Mouse (Mus musculus) layer of hippocampus, postnatal 25 days (tissue): Measurements from ENCODE around the gene Slc11a2. TPM values are rescaled to one million over a fixed set of nuclear protein-coding genes. Genes with fewer than 3 reads are reported as not detected.

Experiments used
- DNase-seq, 2 experiments: peaks; one replicate each; pipeline ENCODE4 v3.0.0; 2022; ENCODE audit warnings: mixed read lengths in 2 of 2, low spot score in 1 of 2; ENCODE audit errors: extremely low spot score in 1 of 2
- total RNA-seq, 2 experiments: library from RNA; stranded (reverse); gene quantifications; 2 replicates each; pipeline ENCODE4 v1.2.3; 2021

Gene Slc11a2
- 10 to 100 TPM; 49.3 to 66.3 TPM for total RNA-seq

- no peak for DNase-seq
These were observed at the start of gene Slc11a2 for GRCm38 (mm10) chr15:100424396-100425122. Gene Slc11a2, minus strand, starts transcription at chr15:100425072.

DNA sequence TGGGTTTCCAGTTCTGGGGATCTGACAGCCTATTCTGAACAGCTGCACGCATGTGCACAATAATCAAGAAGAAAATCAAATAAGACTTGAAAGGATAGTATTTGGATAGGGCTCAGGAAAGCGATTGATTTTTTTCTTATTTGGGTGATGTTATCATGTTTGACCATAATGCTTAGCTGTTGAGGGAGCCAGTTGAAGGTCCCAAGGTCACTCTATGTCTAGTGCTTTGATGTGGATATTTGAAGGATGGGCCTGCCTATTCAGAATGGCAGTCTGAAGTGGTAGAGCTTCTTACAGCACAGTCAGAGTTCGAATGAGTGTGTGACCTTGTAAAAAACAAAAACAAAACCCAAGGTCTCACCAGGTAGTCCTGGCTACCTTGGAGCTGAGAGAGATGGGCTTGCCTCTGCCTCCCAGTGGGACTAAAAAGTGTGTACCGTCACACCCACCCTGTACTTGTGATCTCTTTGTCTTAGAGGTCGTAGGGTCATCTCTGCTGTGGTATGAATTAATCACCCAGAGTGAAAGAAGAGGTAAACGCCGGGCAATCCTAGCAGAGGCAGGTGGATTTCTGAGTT, 49.1 kb upstream of the Slc11a2 start:
- DNase-seq: no peak

- DNase-seq: no peak
These were observed 45.2 kb upstream of the Slc11a2 start for GRCm38 (mm10) chr15:100470037-100470436.

DNA sequence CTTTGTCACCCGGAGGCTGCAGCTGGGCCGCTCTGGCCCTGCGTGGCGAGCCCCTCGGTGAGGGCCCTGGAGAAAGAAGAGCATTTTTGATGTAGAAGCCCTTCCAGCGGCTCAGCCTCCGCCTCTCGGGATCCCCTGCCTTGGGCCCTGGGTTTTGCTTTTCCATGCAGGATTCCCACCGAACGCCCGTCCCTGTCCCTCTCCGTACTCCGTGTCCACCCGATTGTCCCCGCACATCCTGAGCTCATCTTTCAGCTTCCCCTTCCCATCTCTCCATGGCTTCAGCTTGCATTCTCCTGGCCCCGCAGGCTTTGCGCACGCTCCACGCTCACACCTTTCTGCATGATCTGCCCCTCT, 44.3 kb upstream of the Slc11a2 start:
- DNase-seq: no peak

DNA sequence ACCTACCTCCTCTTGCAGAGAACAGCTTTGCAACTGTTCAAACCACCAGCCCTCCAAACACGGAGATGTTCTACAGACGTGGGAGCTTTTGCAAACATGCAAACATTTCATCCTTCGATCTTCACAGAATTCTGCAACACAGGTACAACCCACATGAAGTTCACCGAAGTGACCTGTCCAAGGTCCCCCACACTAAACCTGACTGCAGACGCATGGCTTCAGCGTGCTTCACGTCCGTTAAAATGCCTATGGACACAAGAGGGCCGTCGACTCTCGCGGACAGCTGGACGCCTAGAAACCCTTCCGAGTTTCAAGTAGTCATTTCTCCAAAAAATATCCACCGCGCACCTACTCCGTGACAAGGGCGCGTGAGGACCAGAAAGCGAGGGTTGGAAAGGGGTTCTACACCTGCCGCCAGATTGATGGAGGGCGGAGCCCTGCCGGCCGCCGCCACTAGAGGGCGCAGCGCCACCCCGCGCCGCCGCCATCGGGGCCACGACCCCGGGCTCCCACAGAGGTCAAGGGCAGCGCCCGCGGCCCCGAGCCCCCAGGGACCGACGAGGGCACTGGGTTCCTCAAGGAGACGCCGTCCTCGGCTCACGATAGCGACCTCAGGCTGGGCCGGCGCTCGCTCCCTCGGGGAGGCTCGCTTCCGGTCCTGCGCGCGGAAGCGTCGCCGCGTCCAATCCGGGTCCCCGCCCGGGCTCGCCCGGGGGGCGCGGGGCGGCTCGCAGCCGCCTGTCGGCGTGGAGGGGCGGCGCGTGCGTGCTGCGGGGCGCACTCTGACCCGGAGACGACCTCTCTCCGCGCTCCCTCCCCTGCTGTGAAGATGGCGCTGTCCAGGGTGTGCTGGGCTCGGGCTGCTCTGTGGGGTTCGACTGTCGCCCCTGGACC, 43.7 kb upstream of the Slc11a2 start, which contains the start of gene Letmd1:
TSS of gene Letmd1 (plus strand) at position 729 of the 894 bp plus-strand sequence.
- DNase-seq: peak; percentile 79 to 90

DNA sequence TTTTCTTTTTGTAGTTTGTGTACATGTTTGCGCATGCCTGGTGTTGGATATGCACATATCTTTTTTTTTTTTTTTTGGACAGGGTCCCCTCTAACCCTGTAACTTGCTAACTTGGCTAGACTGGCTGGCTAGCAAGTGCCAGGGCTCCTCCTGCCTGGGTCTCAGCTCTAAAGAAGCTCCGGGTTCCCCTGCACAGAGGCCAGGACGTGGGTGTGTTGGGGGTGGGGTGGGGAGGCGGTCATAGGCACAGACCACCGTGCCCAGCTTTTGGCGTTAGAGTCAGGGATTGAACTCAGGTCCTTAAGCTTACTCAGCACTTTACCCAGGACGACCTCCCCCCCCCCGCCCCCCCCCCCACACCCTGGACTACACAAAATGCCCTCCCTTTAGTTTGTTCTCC, 42.9 kb upstream of the Slc11a2 start:
- no peak for DNase-seq

DNA sequence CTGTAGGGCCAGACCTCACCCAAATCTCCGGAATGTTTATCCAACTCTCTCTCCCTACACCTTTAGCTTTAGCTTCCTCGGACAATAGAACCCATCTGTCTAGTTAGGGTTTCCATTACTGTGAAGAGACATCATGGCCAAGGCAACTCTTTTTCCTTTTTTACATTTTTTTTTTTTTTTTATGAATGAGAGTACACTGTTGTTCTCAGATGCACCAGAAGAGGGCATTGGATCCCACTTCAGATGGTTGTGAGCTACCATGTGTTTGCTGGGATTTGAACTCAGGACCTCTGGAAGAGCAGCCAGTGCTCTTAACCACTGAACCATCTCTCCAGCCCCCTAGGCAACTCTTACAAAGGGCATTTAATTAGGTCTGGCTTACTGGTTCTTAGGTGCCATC, 40.6 kb upstream of the Slc11a2 start:
- DNase-seq: no peak

- DNase-seq: peak in 1 of 2 experiments; percentile 84
These were observed 38.8 kb upstream of the Slc11a2 start for GRCm38 (mm10) chr15:100463712-100464111.

DNA sequence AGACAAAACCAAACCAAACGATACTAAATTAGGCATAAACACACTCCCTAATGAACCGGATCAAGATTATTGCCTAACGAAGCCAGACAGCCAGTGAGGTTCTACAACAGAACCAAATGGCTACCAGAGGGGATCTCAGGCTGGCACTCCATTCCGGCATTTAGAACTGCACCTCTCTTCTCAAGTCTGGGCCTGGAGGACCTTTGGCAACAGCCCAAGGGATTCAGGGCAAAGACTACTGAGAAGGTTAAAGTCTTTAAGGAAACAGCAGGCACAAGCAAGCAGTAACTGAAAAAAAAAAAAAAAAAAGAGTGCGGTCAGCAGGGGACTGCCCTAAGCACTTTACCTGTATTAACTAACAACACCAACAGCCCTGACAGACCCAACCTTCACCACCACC, 37.2 kb upstream of the Slc11a2 start:
- DNase-seq: no peak

- DNase-seq: no peak
These were observed 36.8 kb upstream of the Slc11a2 start for GRCm38 (mm10) chr15:100461646-100462045.

DNA sequence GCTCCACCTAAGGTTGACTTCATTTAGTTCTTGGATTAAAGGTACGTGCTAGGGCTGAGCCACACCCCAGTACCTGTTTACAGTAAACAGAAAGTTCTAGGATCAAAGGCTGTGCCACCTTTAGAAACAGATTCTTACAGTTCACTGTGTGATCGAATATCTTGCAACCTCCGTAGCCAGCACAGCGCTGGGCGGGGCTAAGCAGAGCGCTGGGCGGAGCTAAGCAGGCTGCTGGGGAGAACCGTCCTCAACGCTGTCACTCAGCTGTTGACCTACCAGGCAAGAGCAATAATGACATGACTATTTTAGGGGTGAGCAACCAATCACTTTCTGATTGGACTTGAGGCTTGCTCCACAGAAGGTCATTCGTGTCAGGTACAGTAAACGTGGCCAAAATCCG, 36.1 kb upstream of the Slc11a2 start:
- DNase-seq: no peak

GRCm38 (mm10) chr15:100458055-100458454, 33.2 kb upstream of the Slc11a2 start:
- peak in 1 of 2 experiments; percentile 73 for DNase-seq

- DNase-seq: peak in 1 of 2 experiments; percentile 86
These were observed 32.5 kb upstream of the Slc11a2 start for GRCm38 (mm10) chr15:100457340-100457739.

DNA sequence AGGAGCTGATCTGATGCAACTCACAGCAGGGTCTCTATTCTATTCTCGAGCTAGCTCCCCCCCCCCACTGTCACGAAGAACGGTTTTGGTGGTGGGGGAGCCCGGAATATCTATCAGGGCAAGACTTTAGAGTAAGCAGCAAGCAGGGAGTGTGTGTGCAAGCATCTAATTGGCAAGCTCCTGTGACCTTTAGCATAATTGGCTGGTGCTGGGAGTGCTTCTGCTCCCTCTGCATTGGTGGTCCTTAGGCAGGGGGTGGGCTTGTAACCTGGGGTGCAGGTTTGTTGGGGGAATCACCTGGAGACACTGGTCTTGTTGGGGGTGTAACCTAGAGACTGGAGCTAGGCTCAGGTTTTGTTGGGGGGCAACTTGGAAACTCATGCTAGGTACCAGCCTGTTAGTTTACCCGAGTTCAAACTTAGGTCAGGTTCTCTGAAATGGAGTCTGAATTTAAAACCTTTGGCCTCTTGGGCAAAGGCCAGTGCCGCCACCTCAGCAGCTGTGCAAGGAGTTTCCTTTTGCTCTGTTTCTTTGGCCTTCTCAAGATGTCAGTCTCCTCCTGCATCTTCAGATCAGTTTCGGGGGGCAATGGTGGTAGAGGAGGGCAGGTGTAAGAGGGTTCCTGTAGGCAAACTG, 31.6 kb upstream of the Slc11a2 start:
- DNase-seq: no peak

DNA sequence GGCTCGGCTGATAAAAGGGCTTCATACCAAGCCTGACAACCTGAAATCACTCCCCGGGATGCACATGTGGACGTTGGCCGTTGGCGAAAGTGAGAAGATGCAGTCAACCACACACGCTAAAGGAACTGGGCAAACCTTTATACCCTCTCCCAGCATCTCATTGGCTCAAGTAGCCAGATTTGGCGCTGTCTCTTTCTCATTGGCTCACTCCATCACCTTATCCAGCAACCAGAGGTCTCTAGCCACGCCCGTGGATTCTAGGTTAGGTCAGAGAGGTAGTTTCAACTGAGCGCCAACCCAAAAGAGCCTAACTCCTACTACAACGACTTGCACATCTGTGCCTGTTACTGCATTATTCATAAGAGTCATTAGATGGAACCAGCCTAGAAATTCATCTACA, 27.6 kb upstream of the Slc11a2 start:
- DNase-seq: no peak

GRCm38 (mm10) chr15:100451245-100451644, 26.4 kb upstream of the Slc11a2 start:
- DNase-seq: peak in 1 of 2 experiments; percentile 55

DNA sequence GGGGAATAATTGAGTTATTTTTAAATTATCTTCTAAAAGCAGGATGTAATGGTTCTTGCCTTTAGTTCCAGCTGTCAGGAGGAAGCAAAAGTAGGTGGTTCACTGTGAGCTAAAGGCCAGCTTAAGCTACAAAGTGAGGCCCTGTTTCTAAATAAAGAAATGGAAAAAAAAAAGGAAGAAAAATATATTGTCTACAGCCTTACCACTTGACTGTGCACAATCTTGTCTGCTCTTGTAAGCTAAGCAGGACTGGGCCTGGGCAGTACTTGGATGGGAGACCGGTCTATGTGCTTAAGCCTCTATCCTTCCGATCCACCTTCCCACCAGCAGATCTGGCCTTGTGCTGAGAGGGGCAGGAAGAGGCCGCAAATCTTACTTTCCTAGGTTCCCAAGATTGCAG, 24.6 kb upstream of the Slc11a2 start:
- DNase-seq: no peak

DNA sequence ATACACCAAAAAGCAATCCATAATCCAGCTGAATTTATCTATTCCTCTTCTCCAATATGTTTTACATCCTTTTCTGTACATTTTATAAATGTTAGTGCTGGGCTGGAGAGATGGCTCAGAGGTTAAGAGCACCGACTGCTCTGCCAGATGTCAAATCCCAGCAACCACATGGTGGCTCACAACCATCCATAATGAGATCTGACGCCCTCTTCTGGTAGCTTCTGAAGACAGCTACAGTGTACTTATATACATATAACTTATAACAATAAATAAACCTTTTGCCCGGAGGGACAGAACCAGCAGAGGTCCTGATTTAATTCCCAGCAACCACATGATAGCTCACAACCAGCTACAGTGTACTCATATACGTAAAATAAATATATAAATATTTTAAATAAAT, 23.7 kb upstream of the Slc11a2 start:
- no peak for DNase-seq

GRCm38 (mm10) chr15:100446887-100447286, 22.0 kb upstream of the Slc11a2 start:
- DNase-seq: no peak

- peak; percentile 44 to 63 for DNase-seq
These were observed 18.5 kb upstream of the Slc11a2 start for GRCm38 (mm10) chr15:100443126-100443922.
